Mouse (Mus musculus) bone marrow, adult 2 months (tissue): ENCODE data around the gene Gm3512.
"Not testable (repeated sequence)": the region's sequence is repeated elsewhere in the genome, so short reads cannot be mapped to it uniquely, and the experiment has no call there.

Experiments used
- CTCF ChIP-seq: fragments of 200-500 bp; IDR thresholded peaks from 2 replicates; pipeline ENCODE4 v1.5.1; 2011; ENCODE audit warnings: low read length, control low read depth; ENCODE audit not compliant: control insufficient read depth, insufficient read depth
- POLR2A ChIP-seq: fragments of 200-500 bp; IDR thresholded peaks from 2 replicates; pipeline ENCODE4 v1.6.1; 2011; ENCODE audit warnings: low read depth, mild to moderate bottlenecking, control low read depth, low read length, borderline replicate concordance; ENCODE audit not compliant: control insufficient read depth

GRCm38 (mm10) chr14:7125312-7125711 is 49.0 kb downstream of the Gm3512 start, which contains the start of gene Gm6676:
- not testable (repeated sequence) for TF ChIP-seq CTCF, POLR2A
